Mouse (Mus musculus): ENCODE measurements around the gene Ly6g6f. TPM values are rescaled to one million over a fixed set of nuclear protein-coding genes. Genes with fewer than 3 reads are reported as not detected.

Ly6g6f gene
- total RNA-seq, 2 experiments from 2014 or later = 0.33 to 0.40 TPM

DNA sequence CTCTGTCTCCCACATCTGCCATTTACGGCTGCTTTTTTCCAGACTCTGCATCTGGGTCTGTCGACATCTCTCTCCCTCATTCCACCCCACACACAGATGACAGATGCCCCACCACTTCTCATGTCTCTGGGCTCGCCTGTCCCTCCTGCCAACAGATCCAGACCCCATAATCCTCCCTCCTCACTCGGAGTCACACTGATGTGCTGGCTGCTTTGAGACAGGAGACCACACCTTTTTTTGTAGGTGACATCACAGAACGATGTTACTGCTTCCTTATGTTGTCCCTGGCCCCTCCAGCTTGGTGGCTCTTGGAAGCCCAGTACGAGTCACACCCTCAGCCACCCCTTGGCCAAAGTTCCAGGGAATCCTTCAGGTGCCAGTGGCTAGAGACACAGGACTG, 5.2 kb downstream of the Ly6g6f start:
- DNase-seq (ENCODE audit: low spot score in 2 of 2) = no peak

DNA sequence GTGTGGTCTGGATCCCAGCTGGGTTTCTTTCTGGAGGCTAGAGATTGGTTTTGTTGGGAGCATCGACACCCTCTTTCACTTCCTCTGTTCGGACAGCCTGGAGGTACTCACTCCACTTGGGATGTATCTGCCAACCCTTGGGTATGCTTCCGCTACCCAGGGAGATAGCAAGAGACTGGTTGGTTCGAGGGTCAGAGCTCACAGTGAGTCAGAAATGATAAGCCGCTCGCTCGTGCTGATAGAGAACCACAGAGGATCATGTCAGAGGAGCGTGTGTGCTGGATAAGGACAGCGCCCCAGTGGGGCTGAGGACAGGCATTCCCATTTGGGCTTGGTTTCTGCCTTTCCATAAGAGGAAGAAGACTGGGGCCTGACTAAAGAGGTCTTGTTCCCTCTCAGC, 5.6 kb downstream of the Ly6g6f start:
- no peak for DNase-seq (ENCODE audit: low spot score in 2 of 2)

DNA sequence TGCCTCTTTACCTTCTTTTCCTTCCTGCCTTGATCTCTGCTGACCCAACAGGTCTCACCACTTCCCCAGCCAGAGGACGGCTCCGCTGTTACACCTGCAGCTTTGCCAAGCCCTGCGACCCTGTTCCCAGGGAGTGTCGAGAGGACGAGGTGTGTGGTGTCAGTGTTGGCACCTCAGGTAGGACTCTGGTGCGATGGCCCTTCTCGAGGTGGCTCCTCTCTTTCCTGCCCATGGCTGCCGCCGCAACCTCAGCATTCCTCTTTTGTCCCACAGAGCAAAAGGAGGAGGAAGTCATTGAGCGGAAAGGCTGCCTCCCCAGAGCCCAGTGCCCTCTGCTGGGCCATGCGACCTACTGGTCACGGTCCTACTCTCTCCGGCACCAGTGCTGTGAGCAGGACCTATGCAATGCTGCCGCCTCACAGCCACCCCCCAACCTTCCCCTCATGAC, 7.6 kb downstream of the Ly6g6f start, which contains the start of gene Ly6g6d:
Ly6g6d (minus strand) TSS at position 280 of the 448 bp plus-strand sequence.
- DNase-seq (ENCODE audit: low spot score in 2 of 2) = no peak

DNA sequence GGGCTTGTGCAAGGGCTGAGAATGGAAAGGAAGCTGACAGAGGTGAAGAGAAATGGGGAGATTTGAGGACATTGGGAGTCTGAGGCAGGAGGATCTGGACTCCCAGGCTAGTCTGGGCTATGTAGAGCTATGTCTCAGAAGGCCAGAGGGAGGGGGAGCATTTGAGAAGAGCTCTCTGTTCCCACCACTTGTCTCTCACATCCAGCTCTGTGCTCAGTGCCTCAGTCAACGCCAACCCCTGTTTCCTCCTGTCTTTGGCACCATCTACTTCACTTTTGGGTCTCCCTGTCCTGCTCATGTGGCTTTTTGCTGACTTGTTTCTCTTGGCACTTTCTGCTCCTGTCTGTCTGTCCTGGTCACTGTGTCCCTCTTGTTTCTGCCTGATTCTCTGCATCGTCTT, 8.1 kb downstream of the Ly6g6f start:
- DNase-seq (ENCODE audit: low spot score in 2 of 2) = no peak

DNA sequence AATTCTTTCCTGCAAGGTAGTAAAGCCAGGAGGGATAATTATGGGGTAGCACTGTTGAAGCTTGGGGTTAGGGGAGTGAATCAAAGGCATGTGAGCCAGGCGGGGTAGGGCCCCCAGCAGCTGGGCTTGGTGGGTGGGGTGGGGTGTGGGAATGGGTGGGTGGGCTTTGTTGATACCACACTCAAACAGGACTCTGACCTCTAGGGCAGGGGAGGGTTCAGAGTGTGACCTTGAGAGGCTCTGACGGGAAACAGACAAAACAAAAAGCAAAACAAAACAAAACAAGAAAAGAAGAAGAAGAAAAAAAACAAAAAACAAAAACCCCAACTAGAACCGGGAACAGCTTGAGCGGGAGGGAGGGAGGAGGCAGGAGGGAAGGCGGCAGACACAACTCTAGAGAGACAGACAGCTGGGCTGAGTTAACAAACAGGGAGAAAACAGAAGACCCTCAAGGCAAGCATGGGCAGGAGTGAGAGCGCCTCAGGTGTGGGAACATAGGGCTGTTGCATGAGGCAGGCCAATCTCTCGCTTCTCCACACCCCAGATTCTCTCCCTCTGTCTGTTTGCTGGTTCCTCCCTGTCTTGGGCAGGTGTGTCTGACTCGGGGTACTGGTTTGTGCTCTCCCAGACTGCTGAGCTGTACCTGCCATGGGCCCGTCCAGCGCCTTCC, 8.8 kb downstream of the Ly6g6f start, which contains the start of gene Ly6g6e:
Ly6g6e (plus strand) TSS at position 396 of the 670 bp plus-strand sequence.
- DNase-seq (ENCODE audit: low spot score in 2 of 2) = no peak

DNA sequence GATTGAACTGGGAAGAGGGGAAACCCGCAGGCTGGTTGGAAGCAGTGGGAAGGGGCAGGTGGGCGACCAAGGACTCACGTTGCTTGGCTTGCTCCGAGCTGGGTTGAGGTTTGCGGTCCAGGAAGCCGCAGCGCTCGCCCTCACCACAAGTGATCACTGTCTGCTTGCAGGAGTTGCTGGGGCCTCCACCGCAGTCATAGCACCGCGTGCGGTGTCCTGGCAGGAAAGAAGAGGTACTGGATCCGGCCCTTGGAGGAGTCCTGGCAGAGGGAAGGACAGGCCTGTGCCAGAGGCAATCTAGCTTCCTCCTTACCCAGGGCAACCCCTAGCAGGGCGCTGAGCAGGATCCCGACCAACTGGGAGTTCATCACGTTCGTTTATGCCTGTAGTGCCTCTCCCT, 11.3 kb downstream of the Ly6g6f start:
- no peak for DNase-seq (ENCODE audit: low spot score in 2 of 2)

DNA sequence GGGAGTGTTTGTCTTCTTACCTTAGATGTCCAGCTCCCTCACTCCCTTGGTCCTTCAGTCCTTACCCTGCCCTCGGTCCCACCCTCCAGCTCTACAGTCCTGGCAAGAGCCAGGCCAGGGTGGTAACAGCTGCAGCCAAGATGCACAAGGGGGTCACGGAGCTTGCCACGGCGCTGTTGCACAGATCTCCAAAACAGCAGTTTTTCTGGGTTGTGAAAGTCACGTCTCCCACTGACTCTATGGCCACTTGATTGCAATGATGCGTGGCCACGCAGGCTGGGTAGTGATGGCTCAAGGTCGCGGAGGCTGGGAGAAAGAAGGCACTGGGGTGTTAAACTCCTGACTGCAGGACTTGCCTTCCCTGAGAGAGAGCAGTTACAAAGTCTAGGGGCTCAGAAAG, 14.0 kb downstream of the Ly6g6f start:
- no peak for DNase-seq (ENCODE audit: low spot score in 2 of 2)

DNA sequence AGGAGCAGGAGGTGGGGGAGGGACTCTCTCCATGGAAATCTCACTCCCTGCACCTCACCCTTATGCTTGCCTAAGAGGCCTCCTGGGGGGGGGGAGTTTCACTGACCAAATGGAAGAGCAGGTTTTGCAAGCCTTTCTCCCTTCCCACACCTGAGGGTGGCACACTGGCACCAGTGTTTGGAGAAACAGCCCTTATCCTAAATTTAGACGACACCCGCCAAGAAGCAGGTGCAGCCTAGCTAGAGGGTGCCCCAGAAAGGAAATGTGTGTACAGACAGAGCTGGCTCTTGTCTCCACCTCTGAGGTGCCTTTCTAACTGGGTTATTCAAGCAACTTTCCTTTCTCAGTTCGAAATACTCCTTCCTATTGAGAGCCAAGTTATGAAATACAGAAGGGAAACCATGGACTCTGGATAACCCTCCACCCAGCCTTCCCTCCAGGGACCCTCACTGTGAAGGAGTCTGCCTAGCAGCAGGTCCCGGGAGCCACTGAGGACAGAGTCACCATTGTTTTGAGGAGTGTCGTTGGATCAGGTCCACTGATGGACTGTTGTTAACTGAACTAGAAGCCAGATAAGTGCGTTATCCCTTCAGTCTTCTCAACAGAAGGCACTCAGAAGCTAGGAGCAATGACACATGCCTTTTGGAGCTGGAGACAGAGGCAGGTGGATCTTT, 14.7 kb downstream of the Ly6g6f start:
- DNase-seq (ENCODE audit: low spot score in 2 of 2) = no peak

DNA sequence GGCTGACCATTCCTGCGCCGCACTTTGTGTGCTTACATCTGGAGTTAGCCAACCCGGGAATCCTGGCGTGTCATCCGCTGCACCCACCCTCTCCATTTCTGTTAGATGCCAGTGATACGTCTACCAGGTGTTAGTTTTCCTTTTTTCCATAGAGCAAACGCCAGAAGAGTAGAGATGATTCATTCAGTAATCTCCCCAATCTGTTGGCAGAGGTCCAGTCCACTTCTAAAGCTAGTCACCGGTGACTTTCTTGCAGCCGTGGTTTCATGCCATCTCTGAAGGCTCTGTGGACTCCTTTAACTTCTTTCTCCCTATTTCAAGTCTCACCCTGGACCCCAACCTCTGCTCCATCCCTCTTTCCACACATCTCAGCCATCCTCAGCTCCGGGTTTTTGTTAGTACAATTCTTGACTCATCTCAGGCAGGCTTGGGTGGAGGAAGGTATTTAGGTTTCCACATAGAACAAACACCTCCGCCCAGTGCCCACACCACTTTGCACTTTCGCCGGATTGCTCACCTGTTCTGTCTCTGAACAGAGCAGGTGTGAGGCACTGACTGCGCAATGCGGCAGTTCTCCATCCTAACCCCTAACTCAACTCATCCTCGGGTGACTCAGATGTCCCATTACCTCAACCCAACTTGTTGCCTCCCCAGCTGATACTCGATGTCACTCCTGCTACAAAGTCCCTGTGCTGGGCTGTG, 17.0 kb downstream of the Ly6g6f start:
- peak in 1 of 2 experiments; percentile 41 for DNase-seq (ENCODE audit: low spot score in 2 of 2)

DNA sequence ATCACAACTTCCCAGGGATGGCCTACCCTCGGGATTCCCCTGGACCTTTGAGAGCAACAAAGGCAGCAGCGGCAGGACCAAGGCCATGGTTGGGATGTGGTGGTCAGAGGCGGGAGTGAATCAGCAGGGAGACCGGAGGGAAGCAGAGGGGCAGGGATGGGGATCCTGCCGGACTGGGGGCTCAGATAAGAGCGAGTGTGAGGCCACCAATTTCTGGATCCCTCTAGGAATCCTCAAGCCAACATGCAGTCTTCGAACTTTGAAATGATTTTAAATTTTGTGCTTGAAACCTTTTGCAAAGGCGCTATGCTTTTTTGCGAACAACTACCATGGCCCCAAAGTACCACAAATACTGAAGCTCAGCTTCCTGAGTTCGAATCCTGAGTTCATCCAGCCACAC, 19.3 kb downstream of the Ly6g6f start, which contains the start of gene Mpig6b:
Mpig6b (minus strand) TSS at position 101 of the 400 bp plus-strand sequence.
- no peak for DNase-seq (ENCODE audit: low spot score in 2 of 2)

DNA sequence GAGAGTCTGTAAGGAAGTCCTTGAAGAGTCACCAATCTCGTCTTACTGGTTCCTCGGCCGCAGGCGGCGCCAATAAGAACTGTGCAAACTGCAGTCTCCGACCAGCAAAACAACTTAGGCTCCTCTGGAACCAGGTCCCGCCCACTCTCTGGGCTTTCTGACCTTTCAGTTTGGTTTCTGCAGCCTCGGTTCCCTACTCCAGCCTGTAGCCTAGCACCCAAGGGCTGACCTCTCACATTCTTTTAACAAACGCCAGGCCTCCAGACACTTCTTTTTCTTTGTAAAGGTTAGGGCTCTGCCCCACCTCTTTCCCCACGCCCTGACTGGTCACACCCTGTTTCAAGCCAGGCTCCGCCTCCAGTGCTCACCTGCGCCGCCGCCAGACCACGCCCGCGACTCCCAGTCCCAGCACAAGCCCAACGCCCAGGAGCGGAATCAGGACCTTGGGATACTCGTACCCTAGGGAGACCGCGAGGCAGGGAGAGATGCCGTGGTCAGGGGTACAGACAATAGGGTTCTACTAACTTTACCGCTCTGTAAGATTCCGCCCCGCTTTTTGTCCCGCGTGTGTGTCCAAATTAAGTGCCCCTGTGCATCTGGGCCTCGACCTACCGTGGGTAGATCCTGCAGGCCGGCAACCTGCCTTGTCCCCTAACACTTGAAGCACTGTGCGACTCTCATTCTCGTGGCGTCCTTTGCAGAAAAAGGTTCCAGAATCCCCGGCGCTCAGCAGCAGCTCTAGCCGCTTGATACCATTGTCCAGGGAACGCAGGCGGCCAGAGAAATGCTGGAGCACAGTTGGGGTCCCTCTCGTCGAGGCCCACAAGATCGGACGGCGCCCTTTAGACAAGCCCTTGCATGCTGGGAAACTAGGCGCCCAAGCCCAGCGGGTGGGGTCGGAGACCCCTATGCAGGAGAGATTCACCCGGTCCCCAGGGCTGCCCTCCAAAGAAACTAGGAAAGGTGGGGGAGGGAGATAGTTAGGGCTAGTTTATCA, 20.2 kb downstream of the Ly6g6f start, which contains the start of gene Ly6g6c:
Ly6g6c (plus strand) TSS at position 438 of the 997 bp plus-strand sequence.
- DNase-seq (ENCODE audit: low spot score in 2 of 2) = no peak

DNA sequence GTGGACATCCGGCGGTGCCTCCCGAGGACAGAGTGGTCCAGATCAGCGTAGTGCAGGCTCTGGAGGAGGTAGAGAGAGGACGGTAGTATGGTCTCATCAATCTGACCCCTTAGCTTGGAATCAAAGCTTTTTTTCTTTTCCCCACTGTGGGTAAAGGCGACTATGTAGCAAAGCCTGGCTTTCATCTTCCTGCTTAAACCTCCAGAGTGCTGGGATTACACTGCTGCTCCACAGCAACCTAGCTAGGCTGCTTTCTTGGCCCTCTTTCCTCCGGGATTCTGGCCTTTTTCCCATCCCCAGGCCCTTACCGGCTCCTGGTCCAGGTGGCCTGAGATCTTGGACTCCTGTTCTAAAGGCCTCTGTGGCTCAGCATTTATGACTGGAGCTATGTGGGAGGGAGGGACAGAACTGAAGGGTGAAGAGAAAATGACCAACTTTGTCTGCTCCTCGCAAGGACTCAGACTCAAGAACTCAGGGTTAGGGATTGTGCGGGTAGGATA, 21.0 kb downstream of the Ly6g6f start:
- DNase-seq (ENCODE audit: low spot score in 2 of 2) = no peak

DNA sequence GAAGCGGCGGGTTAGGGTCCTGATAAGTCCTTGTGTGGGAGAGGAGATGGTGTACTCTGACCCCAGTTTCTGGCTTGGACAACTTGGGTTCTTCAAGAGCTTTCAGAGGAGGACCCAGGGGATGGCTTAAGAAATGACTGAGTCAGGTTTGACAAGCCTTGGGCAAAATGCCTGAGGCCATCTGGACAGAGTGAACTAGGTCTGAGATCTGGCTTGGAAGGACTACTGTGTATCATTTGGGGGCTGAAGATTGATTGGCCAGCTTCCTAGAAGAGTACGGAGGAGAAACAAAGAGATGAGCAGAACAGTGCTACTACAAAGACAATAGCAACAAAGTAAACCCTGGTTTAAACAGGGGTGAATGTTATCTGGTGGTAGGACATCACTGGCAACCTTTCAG, 21.9 kb downstream of the Ly6g6f start:
- no peak for DNase-seq (ENCODE audit: low spot score in 2 of 2)

DNA sequence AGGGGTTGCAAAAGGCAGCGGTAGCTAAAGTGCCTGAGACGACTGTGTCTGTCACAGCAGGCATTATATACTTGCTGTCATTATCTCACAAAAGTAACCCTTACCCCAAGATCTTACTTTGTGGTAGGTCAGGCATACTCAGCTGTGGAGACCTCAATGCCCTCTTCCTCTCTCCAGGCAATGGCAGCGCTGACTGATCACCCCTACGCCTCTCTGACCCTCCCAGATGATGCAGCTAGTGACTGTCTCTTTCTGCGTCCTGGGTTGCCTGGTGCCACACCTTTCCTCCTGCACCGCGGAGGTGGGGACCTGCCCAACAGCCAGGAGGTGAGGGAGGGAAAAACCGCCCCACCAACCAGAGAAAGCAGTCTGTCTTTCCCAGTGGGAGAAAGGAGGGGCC, 24.1 kb downstream of the Ly6g6f start:
- no peak for DNase-seq (ENCODE audit: low spot score in 2 of 2)

DNA sequence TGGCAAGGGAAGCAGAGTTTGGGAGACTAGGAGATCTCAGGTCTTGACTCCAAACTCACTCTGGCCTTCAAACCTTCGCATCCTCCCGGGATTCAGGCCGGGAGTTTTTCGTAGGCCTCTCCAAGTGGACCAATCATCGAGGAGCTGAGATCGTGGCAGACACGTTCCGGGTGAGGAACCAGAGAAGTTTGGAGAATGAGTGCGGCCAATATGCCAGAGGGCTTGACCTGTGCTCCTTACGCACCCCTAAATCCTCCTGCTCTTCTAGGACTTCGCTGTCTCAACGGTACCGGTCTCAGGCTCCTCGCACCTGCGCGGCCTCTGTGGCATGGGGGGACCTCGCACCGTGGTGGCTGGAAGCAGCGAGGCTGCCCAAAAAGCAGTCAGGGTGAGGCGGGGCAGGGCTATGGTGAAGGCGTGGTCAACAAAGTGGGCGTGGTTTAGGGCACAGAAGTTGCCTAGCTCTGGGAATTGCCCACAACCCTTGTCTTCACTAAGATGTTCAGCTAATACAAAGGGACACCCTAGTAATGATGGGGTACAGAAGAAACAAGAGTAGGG, 24.6 kb downstream of the Ly6g6f start:
- no peak for DNase-seq (ENCODE audit: low spot score in 2 of 2)

DNA sequence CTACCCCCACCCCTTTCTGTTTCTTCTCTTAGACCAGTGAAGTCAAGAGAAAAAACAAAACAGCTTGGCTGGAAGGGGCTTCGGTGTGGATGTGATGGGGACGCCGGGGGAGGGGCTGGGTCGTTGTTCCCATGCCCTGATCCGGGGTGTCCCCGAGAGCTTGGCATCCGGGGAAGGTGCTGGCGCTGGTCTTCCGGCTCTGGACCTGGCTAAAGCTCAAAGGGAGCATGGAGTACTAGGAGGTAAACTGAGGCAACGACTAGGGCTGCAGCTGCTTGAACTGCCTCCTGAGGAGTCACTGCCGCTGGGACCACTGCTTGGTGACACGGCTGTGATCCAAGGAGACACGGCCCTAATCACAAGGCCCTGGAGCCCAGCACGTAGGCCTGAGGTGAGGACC, 25.3 kb downstream of the Ly6g6f start:
- DNase-seq (ENCODE audit: low spot score in 2 of 2) = no peak

DNA sequence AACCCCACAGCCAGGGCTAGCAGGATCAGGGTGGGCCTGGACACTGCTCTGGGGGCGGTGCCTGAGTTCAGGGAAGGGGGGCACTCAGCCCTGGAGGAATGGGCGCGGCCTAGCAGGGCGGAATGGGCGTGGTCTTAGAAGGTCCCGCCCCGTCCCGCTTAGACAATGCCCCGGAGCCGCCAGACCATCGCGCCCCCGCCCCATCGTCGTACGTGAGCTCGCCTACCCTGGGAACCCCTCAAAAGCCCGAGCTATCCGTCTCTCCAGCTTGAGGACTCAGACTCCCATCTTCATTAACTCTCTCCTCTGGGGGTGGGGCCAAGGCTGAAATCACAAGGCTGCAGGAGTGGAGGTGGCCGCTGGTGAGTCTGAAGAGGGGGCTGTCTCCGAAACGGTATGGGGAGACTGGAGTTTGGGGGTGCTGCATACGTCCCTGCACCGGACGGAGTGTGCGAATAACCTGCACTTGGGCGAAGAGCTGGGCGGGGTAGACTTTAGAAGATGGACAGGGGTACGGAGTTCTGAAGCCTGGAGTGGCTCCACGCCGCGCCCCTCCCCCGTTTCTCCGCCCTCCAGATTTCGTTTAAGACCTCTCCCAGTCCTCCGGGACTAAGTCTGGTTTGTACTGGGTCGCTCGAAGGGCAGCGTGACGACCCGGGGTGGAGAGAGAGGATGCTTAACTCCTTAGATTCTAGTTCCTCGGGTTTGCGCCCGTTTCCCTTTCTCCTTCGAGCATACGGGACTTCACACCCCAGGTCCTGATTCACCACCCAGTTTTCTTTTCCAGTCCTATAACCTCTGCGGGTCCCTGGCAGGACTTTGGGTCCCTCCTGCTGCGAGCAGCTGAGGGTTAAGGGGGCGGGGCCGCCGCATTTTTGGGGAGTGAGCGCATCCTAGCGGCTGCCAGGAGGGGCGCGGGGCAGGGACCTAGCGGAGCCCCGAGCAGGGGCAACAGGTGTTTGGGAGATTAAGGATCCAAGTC, 26.2 kb downstream of the Ly6g6f start, which contains the start of gene Ddah2:
Ddah2 (plus strand) TSS at position 125 of the 982 bp plus-strand sequence.
- DNase-seq (ENCODE audit: low spot score in 2 of 2) = peak; percentile 59 to 60

DNA sequence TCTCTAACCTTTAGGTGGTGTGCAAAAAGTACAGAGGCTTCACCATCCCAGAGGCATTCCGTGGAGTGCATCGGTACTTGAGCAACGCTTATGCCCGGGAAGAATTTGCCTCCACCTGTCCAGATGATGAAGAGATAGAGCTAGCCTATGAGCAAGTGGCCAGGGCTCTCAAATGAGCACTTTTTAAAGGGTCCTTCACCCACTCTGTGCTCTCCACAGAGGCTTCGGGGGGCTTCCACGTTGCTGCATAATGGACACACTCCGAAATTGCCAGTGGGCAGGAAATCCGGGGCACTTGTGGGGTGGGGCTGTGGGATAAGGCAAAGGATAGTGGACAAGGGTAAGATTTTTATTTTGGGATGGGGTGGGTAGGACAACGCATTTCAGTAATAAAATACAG, 27.1 kb downstream of the Ly6g6f start:
- DNase-seq (ENCODE audit: low spot score in 2 of 2) = no peak

DNA sequence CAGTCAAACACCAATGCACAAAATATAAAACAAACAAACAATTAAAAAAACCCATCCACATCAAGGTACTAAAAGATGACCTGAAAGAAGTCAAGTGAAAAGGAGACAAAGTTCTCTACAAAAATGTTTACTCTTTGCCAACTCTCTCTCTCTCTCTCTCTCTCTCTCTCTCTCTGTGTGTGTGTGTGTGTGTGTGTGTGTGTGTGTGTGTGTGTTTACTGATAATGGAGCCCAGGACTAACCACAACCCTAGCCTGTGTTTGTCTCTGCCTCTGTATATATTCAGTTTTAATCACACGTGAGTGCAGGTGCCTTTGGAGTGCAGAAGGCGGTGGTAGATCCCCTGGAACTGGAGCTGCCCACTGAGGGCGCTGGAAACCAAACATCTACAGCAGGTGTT, 28.3 kb downstream of the Ly6g6f start:
- no peak for DNase-seq (ENCODE audit: low spot score in 2 of 2)

All from left cerebral cortex, adult 18-20 months (tissue).